Mouse (Mus musculus) A20 (cell line): ENCODE results near the gene Lama4.

ENCODE experiments used
- DNase-seq: peaks from one replicate; pipeline ENCODE4 v3.0.0-alpha.2; 2011; ENCODE audit warnings: low read depth, low spot score

Lama4 gene

GRCm38 (mm10) chr10:39157321-39157720 is 192.0 kb downstream of the Lama4 start:
- DNase-seq, result no peak

GRCm38 (mm10) chr10:39158306-39158705 is 193.0 kb downstream of the Lama4 start:
- peak; percentile 8 for DNase-seq
